Mouse (Mus musculus): ENCODE results near the gene Gm5861. TPM values are rescaled to one million over a fixed set of nuclear protein-coding genes. Genes with fewer than 3 reads are reported as not detected.
"Not testable (repeated sequence)": the region's sequence is repeated elsewhere in the genome, so short reads cannot be mapped to it uniquely, and the experiment has no call there.

Gm5861 gene
- polyA plus RNA-seq (2015; fragmentation: Nextera tagmentation; extraction: Ambion mirVana) = not detected in 2 replicates

DNA sequence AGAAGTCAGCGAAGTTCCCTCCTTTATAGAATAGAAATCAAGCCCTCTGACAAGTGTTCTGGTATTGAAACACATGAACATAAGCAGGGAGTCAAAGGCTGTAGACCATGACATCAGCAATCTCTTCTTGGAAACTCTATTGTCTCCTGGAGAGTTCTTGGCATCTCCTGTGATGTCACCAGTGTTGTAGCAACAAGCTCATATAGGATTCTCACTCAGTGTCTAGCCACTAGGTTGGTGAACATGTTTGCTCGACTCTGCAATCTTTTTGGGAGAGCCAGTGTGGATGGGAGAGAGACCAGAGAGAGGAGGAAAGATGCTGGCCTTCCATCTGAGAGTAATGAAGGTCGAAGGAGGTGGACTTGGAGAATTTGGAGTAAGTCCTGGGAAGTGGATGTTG, at the start of gene Gm5861:
Gene Gm5861, plus strand, starts transcription at position 301 of the 400 bp plus-strand sequence.
- ATAC-seq (ENCODE audit: low read depth); H3K27me3 ChIP-seq; DNase-seq; H3K36me3 ChIP-seq; H3K4me1 ChIP-seq (replicated peaks); H3K9ac ChIP-seq; H3K27ac ChIP-seq; H3K9me3 ChIP-seq (replicated peaks); H3K4me3 ChIP-seq (replicated peaks); H3K4me2 ChIP-seq: not testable (repeated sequence)
- 43% methylated on average over 3 of the region's 3 CpGs for WGBS (ENCODE audit: insufficient replicate concordance)

- not testable (repeated sequence) for ATAC-seq (ENCODE audit: low read depth); H3K4me1 ChIP-seq (replicated peaks); H3K4me3 ChIP-seq (replicated peaks); H3K27me3 ChIP-seq; H3K9me3 ChIP-seq (replicated peaks); H3K4me2 ChIP-seq; H3K36me3 ChIP-seq; H3K27ac ChIP-seq; H3K9ac ChIP-seq; DNase-seq
- 76% methylated on average over 12 of the region's 12 CpGs for WGBS (ENCODE audit: insufficient replicate concordance)
Measured at GRCm38 (mm10) chr5:11138031-11138430, 44.8 kb upstream of the Gm5861 start.

Other genes starting within 250 kb of the Gm5861 start
- not detected in 2 replicates for gene Gm8871, start 235.3 kb upstream of the Gm5861 start, polyA plus RNA-seq (2015; fragmentation: Nextera tagmentation; extraction: Ambion mirVana)
- not detected in 2 replicates for gene Gm8857, start 235.3 kb upstream of the Gm5861 start, polyA plus RNA-seq (2015; fragmentation: Nextera tagmentation; extraction: Ambion mirVana)
- gene Gm8879, start 55.4 kb upstream of the Gm5861 start, polyA plus RNA-seq (2015; fragmentation: Nextera tagmentation; extraction: Ambion mirVana) = not detected in 2 replicates
- not detected in 2 replicates for gene Gm8890, start 73.0 kb downstream of the Gm5861 start, polyA plus RNA-seq (2015; fragmentation: Nextera tagmentation; extraction: Ambion mirVana)
- not detected in 2 replicates for gene Speer1, start 158.4 kb downstream of the Gm5861 start, polyA plus RNA-seq (2015; fragmentation: Nextera tagmentation; extraction: Ambion mirVana)
- gene Gm8897, start 233.3 kb downstream of the Gm5861 start, polyA plus RNA-seq (2015; fragmentation: Nextera tagmentation; extraction: Ambion mirVana) = not detected in 2 replicates

Data from liver, embryonic 13.5 days (tissue).